Mouse (Mus musculus): Measurements from ENCODE around the gene Sprr2f. TPM values are rescaled to one million over a fixed set of nuclear protein-coding genes. Genes with fewer than 3 reads are reported as not detected.

Sprr2f gene
- polyA plus RNA-seq (2015; fragmentation: Nextera tagmentation; extraction: Ambion mirVana), result 38.9 and 39.7 TPM in 2 replicates

DNA sequence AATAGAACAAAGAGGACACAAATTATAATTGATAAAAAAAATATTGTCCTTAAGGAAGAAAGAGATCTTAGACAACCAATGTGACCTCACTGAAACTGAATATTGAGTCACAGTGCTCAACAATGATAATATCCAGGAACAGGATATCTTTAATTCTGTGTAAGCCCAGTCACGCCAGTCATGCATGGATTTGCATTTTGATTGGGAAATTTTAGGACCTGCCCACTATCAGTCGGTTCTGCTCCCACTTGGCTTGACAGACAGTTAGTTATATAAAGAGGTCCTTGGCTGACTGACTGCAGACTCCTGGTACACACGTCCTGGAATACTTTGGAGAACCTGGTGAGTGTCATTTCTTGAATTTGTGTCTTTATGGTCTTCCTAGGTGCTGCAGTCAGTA, at the start of gene Sprr2f:
Gene Sprr2f, plus strand, starts transcription at position 301 of the 400 bp plus-strand sequence.
- H3K27ac ChIP-seq (ENCODE audit: low read length), result no peak within 1 kb of the TSS
- H3K9me3 ChIP-seq (ENCODE audit: low read length), result no peaks in the 10 kb centered on the region
- H3K4me2 ChIP-seq (replicated peaks; ENCODE audit: low read depth, low read length), result no peak within 1 kb of the TSS
- H3K9ac ChIP-seq (replicated peaks; ENCODE audit: low read length), result no peak within 1 kb of the TSS
- no peak for ATAC-seq (ENCODE audit: low FRiP score, low TSS enrichment)
- H3K27me3 ChIP-seq (ENCODE audit: insufficient read depth, low read length), result no peaks in the 10 kb centered on the region
- 0 out of 2 replicates have a peak, but pooled peaks cover 2% of the 10 kb centered on the region for H3K4me1 ChIP-seq (ENCODE audit: insufficient read depth, low read length)
- WGBS, result 72% methylated on average over 3 of the region's 3 CpGs
- no peaks in the 10 kb centered on the region for H3K36me3 ChIP-seq (ENCODE audit: insufficient read depth, low read length)
- H3K4me3 ChIP-seq (ENCODE audit: low read length), result no peak within 1 kb of the TSS

DNA sequence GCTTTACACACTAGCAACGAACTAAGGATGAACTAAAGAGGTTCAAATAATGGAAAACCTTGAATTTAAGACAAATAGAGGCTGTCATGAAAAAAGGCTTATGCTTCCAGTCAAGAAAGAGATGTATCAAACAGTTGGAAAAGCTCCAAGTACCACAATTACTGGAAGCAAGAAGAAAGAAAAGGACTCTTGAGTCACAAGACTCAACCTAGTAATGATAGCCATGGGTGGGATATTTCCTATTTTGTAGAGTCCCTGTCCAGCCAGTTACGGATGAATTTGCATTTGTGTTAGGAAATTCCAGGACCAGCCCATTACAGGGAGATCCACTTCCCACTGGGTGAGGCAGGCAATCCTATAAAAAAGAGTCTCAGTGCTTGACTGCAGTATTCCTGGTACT, 48.7 kb upstream of the Sprr2f start, which contains the start of gene Sprr2b:
Gene Sprr2b, plus strand, starts transcription at position 301 of the 400 bp plus-strand sequence.
- WGBS, result 85% methylated on average over 2 of the region's 2 CpGs
- Histone ChIP-seq H3K27me3 (ENCODE audit: insufficient read depth, low read length) (no peaks in the 10 kb centered on the region), H3K9ac (replicated peaks; ENCODE audit: low read length) (no peak within 1 kb of the TSS), H3K27ac (ENCODE audit: low read length) (no peak within 1 kb of the TSS), H3K4me3 (ENCODE audit: low read length) (no peak within 1 kb of the TSS), H3K4me2 (replicated peaks; ENCODE audit: low read depth, low read length) (no peak within 1 kb of the TSS), H3K4me1 (ENCODE audit: insufficient read depth, low read length) (no peaks in the 10 kb centered on the region), H3K36me3 (ENCODE audit: insufficient read depth, low read length) (no peaks in the 10 kb centered on the region), H3K9me3 (ENCODE audit: low read length) (no peaks in the 10 kb centered on the region)
- ATAC-seq (ENCODE audit: low FRiP score, low TSS enrichment), result no peak

DNA sequence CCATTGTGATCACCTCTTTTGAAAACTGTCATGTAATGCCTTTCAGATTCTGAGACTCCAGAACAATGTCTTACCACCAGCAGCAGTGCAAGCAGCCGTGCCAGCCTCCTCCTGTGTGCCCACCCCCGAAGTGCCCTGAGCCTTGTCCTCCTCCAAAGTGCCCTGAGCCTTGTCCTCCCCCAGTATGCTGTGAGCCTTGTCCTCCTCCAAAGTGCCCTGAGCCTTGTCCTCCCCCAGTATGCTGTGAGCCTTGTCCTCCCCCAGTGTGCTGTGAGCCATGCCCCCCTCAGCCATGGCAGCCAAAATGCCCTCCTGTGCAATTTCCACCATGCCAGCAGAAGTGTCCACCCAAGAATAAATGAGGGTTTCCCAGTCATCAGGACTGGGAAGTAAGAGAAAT, 47.6 kb upstream of the Sprr2f start:
- H3K27ac ChIP-seq (ENCODE audit: low read length), result no peak overlapping the region
- no peaks in the 10 kb centered on the region for H3K9me3 ChIP-seq (ENCODE audit: low read length)
- no peaks in the 10 kb centered on the region for H3K4me1 ChIP-seq (ENCODE audit: insufficient read depth, low read length)
- WGBS, result 45% methylated on average over 2 of the region's 2 CpGs
- no peak overlapping the region for H3K4me2 ChIP-seq (replicated peaks; ENCODE audit: low read depth, low read length)
- peak; percentile 78 for ATAC-seq (ENCODE audit: low FRiP score, low TSS enrichment)
- no peaks in the 10 kb centered on the region for H3K27me3 ChIP-seq (ENCODE audit: insufficient read depth, low read length)
- H3K36me3 ChIP-seq (ENCODE audit: insufficient read depth, low read length), result no peaks in the 10 kb centered on the region
- H3K4me3 ChIP-seq (ENCODE audit: low read length), result no peak overlapping the region
- H3K9ac ChIP-seq (replicated peaks; ENCODE audit: low read length), result no peak overlapping the region

DNA sequence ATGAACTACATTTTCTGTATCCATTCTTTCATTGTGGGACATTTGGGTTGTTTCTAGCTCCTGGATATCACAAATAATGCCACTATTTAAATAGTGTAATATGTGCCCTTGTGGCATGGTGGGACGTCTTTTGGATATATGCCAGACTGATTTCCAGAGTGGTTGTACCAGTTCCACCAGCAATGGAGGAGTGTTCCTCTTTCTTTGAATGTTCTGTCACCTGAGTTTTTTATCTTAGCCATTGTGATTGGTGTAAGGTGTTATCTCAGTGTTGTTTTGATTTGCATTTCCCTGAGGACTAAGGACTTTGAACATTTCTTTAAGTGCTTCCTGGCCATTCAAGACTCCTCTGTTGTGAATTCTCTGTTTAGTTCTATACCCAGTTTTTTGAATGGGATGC, 28.7 kb upstream of the Sprr2f start:
- Histone ChIP-seq H3K9ac (replicated peaks; ENCODE audit: low read length) (no peak overlapping the region), H3K4me2 (replicated peaks; ENCODE audit: low read depth, low read length) (no peak overlapping the region), H3K4me1 (ENCODE audit: insufficient read depth, low read length) (no peaks in the 10 kb centered on the region), H3K36me3 (ENCODE audit: insufficient read depth, low read length) (no peaks in the 10 kb centered on the region), H3K27me3 (ENCODE audit: insufficient read depth, low read length) (no peaks in the 10 kb centered on the region), H3K4me3 (ENCODE audit: low read length) (no peak overlapping the region), H3K9me3 (ENCODE audit: low read length) (no peaks in the 10 kb centered on the region), H3K27ac (ENCODE audit: low read length) (no peak overlapping the region)
- WGBS, result 90% methylated on average over 1 of the region's 1 CpGs
- ATAC-seq (ENCODE audit: low FRiP score, low TSS enrichment), result no peak

DNA sequence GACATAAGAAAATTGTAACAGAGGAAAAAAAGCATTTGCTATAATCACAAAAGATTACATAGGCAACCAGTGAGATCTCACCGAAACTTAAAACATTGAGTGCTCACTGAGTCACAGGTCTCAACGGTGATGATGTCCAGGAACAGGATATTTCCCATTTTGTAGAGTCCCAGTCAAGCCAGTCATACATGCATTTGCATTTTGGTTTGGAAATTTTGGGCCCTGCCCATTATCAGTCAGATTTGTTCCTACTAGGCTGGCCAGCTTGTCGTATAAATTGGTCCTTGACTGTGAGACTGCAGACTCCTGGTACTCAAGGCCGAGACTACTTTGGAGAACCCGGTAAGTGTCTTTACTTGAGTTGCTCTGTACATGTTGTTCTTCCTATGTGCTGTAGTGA, 26.1 kb upstream of the Sprr2f start, which contains the start of gene Sprr2d:
Gene Sprr2d, plus strand, starts transcription at position 301 of the 400 bp plus-strand sequence.
- Histone ChIP-seq H3K27ac (ENCODE audit: low read length) (no peak within 1 kb of the TSS), H3K9me3 (ENCODE audit: low read length) (no peaks in the 10 kb centered on the region), H3K4me3 (ENCODE audit: low read length) (no peak within 1 kb of the TSS), H3K9ac (replicated peaks; ENCODE audit: low read length) (no peak within 1 kb of the TSS), H3K4me1 (ENCODE audit: insufficient read depth, low read length) (no peaks in the 10 kb centered on the region), H3K27me3 (ENCODE audit: insufficient read depth, low read length) (no peaks in the 10 kb centered on the region), H3K36me3 (ENCODE audit: insufficient read depth, low read length) (no peaks in the 10 kb centered on the region), H3K4me2 (replicated peaks; ENCODE audit: low read depth, low read length) (no peak within 1 kb of the TSS)
- WGBS, result 91% methylated on average over 5 of the region's 5 CpGs
- no peak for ATAC-seq (ENCODE audit: low FRiP score, low TSS enrichment)

DNA sequence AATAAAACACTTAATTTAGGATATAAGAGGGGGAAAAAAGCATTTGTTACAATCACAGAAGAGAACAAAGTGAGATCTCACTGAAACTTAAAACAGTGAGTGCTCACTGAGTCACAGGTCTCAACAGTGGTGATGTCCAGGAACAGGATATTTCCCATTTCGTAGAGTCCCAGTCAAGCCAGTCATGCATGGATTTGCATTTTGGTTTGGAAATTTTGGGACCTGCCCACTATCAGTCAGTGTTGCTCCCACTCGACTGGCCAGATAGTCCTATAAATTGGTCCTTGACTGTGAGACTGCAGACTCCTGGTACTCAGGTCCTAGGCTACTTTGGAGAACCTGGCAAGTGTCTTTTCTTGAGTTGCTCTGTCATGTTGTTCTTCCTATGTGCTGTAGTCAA, 13.1 kb upstream of the Sprr2f start, which contains the start of gene Sprr2e:
Gene Sprr2e, plus strand, starts transcription at position 301 of the 400 bp plus-strand sequence.
- Histone ChIP-seq H3K9me3 (ENCODE audit: low read length) (no peaks in the 10 kb centered on the region), H3K36me3 (ENCODE audit: insufficient read depth, low read length) (no peaks in the 10 kb centered on the region)
- 88% methylated on average over 2 of the region's 2 CpGs for WGBS

GRCm38 (mm10) chr3:92361619-92362018, 3.4 kb upstream of the Sprr2f start:
- Histone ChIP-seq H3K27me3 (ENCODE audit: insufficient read depth, low read length) (no peaks in the 10 kb centered on the region), H3K27ac (ENCODE audit: low read length) (no peak overlapping the region), H3K4me3 (ENCODE audit: low read length) (no peak overlapping the region), H3K36me3 (ENCODE audit: insufficient read depth, low read length) (no peaks in the 10 kb centered on the region), H3K9ac (replicated peaks; ENCODE audit: low read length) (no peak overlapping the region), H3K4me2 (replicated peaks; ENCODE audit: low read depth, low read length) (no peak overlapping the region), H3K9me3 (ENCODE audit: low read length) (peaks cover 7% of the 10 kb centered on the region; the same call in 1 of the 2 replicates), H3K4me1 (ENCODE audit: insufficient read depth, low read length) (0 out of 2 replicates have a peak, but pooled peaks cover 2% of the 10 kb centered on the region)
- peak; percentile 87 for ATAC-seq (ENCODE audit: low FRiP score, low TSS enrichment)

More for the DNA sequence above, 13.1 kb upstream of the Sprr2f start, which contains the start of gene Sprr2e:
- no peak within 1 kb of the TSS for H3K27ac ChIP-seq (ENCODE audit: low read length)
- H3K4me3 ChIP-seq (ENCODE audit: low read length), result no peak within 1 kb of the TSS
- ATAC-seq (ENCODE audit: low FRiP score, low TSS enrichment), result no peak
- H3K9ac ChIP-seq (replicated peaks; ENCODE audit: low read length), result no peak within 1 kb of the TSS
- H3K4me1 ChIP-seq (ENCODE audit: insufficient read depth, low read length), result no peaks in the 10 kb centered on the region
- no peaks in the 10 kb centered on the region for H3K27me3 ChIP-seq (ENCODE audit: insufficient read depth, low read length)
- no peak within 1 kb of the TSS for H3K4me2 ChIP-seq (replicated peaks; ENCODE audit: low read depth, low read length)

DNA sequence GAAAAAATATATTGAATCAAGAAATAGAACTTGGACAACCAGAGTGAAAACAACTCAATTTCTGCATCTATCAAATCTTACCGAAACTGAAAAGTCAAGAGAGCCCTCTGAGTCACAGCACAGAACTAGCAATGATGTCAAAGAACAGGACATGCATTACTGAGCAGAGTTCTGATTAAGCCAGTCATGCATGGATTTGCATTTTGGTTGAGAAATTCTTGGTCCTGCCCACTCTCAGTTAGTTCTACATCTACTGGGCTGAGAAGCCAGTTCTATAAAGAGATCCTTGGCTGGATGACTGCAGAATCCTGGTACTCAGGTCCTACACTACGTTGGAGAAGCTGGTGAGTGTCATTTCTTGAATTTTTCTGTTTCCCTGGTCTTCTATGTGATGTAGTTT, 8.6 kb downstream of the Sprr2f start:
- no peak overlapping the region for H3K4me2 ChIP-seq (replicated peaks; ENCODE audit: low read depth, low read length)
- WGBS, result 71% methylated on average over 2 of the region's 2 CpGs
- no peak for ATAC-seq (ENCODE audit: low FRiP score, low TSS enrichment)

GRCm38 (mm10) chr3:92385385-92385784, 20.4 kb downstream of the Sprr2f start, which contains the start of gene Sprr2h:
Sprr2h (plus strand) TSS chr3:92385685.
- no peaks in the 10 kb centered on the region for H3K36me3 ChIP-seq (ENCODE audit: insufficient read depth, low read length)
- no peak within 1 kb of the TSS for H3K9ac ChIP-seq (replicated peaks; ENCODE audit: low read length)
- ATAC-seq (ENCODE audit: low FRiP score, low TSS enrichment), result no peak
- no peak within 1 kb of the TSS for H3K4me2 ChIP-seq (replicated peaks; ENCODE audit: low read depth, low read length)
- no peak within 1 kb of the TSS for H3K27ac ChIP-seq (ENCODE audit: low read length)
- WGBS, result 86% methylated on average over 1 of the region's 1 CpGs
- H3K27me3 ChIP-seq (ENCODE audit: insufficient read depth, low read length), result no peaks in the 10 kb centered on the region
- H3K4me3 ChIP-seq (ENCODE audit: low read length), result no peak within 1 kb of the TSS
- H3K4me1 ChIP-seq (ENCODE audit: insufficient read depth, low read length), result no peaks in the 10 kb centered on the region
- no peaks in the 10 kb centered on the region for H3K9me3 ChIP-seq (ENCODE audit: low read length)

More for the DNA sequence above, 8.6 kb downstream of the Sprr2f start:
- Histone ChIP-seq H3K9me3 (ENCODE audit: low read length) (no peaks in the 10 kb centered on the region), H3K9ac (replicated peaks; ENCODE audit: low read length) (no peak overlapping the region), H3K36me3 (ENCODE audit: insufficient read depth, low read length) (no peaks in the 10 kb centered on the region), H3K4me1 (ENCODE audit: insufficient read depth, low read length) (no peaks in the 10 kb centered on the region), H3K27me3 (ENCODE audit: insufficient read depth, low read length) (no peaks in the 10 kb centered on the region), H3K27ac (ENCODE audit: low read length) (no peak overlapping the region), H3K4me3 (ENCODE audit: low read length) (no peak overlapping the region)

DNA sequence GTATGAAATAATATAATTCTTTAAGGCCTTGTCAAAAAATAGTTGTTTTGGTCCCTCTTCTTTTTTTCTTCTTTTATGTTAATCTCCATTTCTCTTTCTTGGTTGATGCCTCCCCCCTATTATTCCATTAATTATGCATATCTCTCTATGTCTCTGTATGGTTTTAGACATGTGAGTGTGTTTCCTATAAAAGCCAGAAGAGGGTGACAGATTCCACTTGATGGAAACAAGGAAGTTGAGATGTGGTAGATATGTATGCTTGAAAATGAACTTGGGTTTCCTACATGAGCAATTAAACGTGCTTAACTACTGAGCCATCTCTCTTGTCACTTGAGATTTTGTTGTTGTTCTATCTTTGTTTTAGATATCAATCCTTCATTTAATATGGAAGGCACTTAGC, 29.3 kb downstream of the Sprr2f start:
- Histone ChIP-seq H3K9me3 (ENCODE audit: low read length) (no peaks in the 10 kb centered on the region), H3K9ac (replicated peaks; ENCODE audit: low read length) (no peak overlapping the region), H3K27me3 (ENCODE audit: insufficient read depth, low read length) (no peaks in the 10 kb centered on the region), H3K4me2 (replicated peaks; ENCODE audit: low read depth, low read length) (no peak overlapping the region), H3K36me3 (ENCODE audit: insufficient read depth, low read length) (no peaks in the 10 kb centered on the region), H3K27ac (ENCODE audit: low read length) (no peak overlapping the region), H3K4me3 (ENCODE audit: low read length) (no peak overlapping the region), H3K4me1 (ENCODE audit: insufficient read depth, low read length) (no peaks in the 10 kb centered on the region)
- ATAC-seq (ENCODE audit: low FRiP score, low TSS enrichment), result no peak
- 39% methylated on average over 1 of the region's 1 CpGs for WGBS
